Mouse (Mus musculus) left cerebral cortex, adult 2 months (tissue): ENCODE data around the gene Vps52. TPM values are rescaled to one million over a fixed set of nuclear protein-coding genes. Genes with fewer than 3 reads are reported as not detected.

ENCODE experiments used
- DNase-seq, 2 experiments: peaks; one replicate each; pipeline ENCODE4 v3.0.0; 2021 to 2022; ENCODE audit warnings: low spot score in 2 of 2, mixed read lengths in 1 of 2; ENCODE audit errors: extremely low spot score in 1 of 2
- H3K27ac ChIP-seq: fragments of 200-600 bp; 2 replicates; pipeline ENCODE4 v1.8.1; 2022
- H3K4me3 ChIP-seq: fragments of 200-600 bp; 2 replicates; pipeline ENCODE4 v1.8.1; 2022
- CTCF ChIP-seq: fragments of 200-600 bp; IDR thresholded peaks from 2 replicates; pipeline ENCODE4 v1.8.1; 2022; ENCODE audit warnings: antibody characterized with exemption, mild to moderate bottlenecking, moderate library complexity
- intact Hi-C: fragments of 180-260 bp; cut with DNase I; formaldehyde crosslinking; loops from one replicate; pipeline ENCODE4 v1.15.1; 2025
- total RNA-seq, 2 experiments: library from RNA; stranded (reverse); gene quantifications; 2 replicates each; pipeline ENCODE4 v1.2.3; 2021

The Vps52 gene
- total RNA-seq, 2 experiments from 2014 or later, result 74.6 to 82.7 TPM

DNA sequence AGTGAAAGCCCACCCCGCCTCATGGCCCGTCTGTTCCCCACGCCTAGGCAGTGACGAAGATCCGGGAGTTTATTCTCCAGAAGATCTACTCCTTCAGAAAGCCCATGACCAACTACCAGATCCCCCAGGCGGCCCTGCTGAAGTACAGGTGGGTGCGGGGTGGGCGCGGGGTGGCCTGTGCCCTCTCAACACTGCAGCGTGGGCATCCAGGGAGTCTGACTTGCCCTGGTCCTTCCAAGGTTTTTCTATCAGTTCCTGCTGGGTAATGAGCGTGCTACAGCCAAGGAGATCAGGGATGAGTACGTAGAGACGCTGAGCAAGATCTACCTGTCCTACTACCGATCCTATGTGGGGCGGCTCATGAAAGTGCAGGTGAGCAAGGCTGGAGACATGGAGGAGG, 4.3 kb downstream of the Vps52 start:
- intact Hi-C loops, result loop anchor here (1.0 to 2.0 kb wide), 2 partner anchors 61 to 1319 kb away; no protein-coding TSS in a partner anchor
- no peak for TF ChIP-seq CTCF
- peak in 1 of 2 experiments; percentile 8 for DNase-seq

DNA sequence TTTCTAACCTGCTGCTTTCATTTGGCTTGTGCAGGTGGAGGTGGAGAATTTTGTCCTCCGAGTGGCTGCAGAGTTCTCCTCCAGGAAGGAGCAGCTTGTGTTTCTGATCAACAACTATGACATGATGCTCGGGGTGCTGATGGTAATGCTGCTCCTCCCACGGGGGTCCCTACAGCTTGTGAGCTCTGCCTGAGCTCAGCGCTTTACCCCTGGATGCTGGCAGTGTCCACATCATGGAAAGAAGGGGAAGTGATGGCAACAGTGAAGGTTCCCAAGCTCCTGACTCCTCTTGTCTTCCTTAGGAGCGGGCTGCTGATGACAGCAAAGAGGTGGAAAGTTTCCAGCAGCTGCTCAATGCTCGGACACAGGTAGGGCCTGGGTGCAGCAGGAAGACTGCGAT, 7.3 kb downstream of the Vps52 start:
- no peak for DNase-seq
- H3K27ac ChIP-seq, result no peak overlapping the region
- intact Hi-C loops, result no loop called here
- no peak for TF ChIP-seq CTCF
- H3K4me3 ChIP-seq, result no peak overlapping the region

More for the DNA sequence above, 4.3 kb downstream of the Vps52 start:
- Histone ChIP-seq H3K27ac (no peak overlapping the region), H3K4me3 (no peak overlapping the region)

DNA sequence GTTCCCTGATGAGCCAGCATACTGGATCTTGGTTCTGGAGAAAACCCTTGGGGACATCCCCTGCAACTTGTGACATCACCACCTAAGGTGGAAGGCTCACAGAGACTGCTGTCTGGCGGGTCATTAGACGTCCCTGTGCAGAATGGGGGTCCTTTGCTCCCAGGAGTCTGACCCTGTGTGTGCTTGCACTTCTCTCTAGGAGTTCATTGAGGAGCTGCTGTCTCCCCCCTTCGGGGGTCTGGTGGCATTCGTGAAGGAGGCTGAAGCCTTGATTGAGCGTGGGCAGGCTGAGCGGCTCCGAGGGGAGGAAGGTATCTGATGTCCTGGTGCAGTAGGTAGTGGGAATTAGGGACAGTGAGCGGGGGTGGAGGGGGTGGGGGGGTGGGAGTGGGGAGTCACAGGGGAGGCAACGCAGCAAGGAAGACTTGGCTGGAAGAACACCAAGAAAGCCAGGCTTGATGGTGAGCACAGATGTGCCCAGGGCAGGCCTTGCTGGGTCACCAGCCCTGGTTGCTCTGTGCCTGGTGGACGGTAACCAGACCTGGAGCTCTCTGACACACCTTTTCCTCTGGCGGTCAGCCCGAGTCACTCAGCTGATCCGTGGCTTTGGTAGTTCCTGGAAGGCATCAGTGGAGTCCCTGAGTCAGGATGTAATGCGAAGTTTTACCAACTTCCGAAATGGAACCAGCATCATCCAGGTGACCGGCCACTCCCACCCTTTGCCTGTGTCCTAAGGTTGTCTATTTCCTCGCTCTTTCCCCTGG, 9.7 kb downstream of the Vps52 start:
- no peak for TF ChIP-seq CTCF
- intact Hi-C loops, result loop anchor here (5.0 kb wide), 1 partner anchor 37 kb away; the partner anchor contains the start of gene H2-K1
- Histone ChIP-seq H3K4me3 (no peak overlapping the region), H3K27ac (no peak overlapping the region)
- DNase-seq, result peak in 1 of 2 experiments; percentile 12

DNA sequence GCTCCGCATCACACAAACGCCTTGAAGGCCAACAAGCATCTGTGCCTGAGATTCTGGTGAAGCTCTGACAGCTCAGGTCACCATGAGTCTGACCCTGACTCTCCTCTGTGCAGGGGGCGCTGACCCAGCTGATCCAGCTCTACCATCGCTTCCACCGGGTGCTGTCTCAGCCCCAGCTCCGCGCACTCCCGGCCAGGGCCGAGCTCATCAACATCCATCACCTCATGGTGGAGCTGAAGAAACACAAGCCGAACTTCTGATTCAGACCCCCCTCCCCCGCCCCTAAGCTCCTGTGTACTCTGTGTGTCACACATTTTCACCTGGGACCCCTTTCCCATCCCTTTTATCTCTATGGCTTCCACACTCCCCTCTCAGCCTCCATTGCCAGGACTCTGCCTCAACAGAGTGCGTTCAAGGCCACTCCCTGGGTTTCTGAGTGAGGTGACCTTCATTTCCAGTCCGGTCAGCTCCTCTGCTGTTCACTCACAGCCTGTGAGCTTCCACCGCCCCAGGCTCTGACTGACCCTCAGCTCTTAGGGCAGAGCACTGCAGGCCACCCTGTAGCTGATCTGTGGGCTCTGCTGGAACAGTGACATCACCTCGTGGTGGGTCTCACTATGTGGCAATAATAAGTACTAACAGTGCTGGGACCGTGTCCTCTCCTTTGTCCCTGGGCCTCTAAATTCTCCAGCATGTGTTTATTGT, 10.4 kb downstream of the Vps52 start:
- Histone ChIP-seq H3K27ac (no peak overlapping the region), H3K4me3 (no peak overlapping the region)
- peak in 1 of 2 experiments; percentile 10 for DNase-seq
- no peak for TF ChIP-seq CTCF
- intact Hi-C loops, result loop anchor here (5.0 kb wide), 1 partner anchor 36 kb away; the partner anchor contains the start of gene H2-K1

DNA sequence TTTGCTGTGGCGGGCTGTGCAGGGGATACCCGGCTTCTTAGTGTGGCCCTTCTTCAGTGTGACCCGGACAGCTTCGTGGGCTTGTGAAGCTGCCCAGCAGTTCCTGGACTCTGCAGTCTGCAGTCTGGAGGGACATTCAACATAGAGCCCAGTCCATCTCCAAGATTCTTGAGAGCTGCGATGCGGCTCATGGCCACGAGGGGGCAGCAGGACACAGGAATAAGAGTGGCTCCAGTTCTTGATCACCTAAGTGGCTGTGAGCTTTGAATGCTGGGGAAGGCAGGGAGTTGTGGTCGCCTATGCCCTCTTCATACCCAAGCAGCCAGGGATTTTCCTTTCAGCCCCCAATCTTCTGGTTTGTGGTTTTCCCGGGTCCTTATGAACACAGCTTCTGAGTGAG, 12.9 kb downstream of the Vps52 start:
- TF ChIP-seq CTCF, result peak; percentile 74
- peak in 1 of 2 experiments; percentile 68 for DNase-seq
- intact Hi-C loops, result loop anchor here (2.0 to 5.0 kb wide), 2 partner anchors 14 to 34 kb away; partner anchors contain the start of gene H2-K1
- Histone ChIP-seq H3K4me3 (no peak overlapping the region), H3K27ac (no peak overlapping the region)

DNA sequence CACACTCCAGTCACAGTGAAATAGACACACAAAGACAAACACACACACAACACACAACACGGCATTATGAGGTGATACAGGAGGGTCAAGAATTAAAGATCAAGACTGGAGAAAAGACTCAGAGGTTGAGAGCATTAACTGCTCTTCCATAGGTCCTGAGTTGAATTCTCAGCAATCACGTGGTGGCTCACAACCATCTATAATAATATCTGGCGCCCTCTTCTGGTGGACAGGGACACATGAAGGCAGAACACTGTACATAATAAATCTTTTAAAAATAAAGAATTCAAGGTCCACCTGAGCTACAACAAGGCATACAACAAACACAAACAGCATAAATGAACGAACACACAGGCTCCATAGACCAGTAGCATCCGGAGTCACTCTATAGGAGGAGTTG, 13.3 kb downstream of the Vps52 start:
- no peak for TF ChIP-seq CTCF
- Histone ChIP-seq H3K27ac (no peak overlapping the region), H3K4me3 (no peak overlapping the region)
- DNase-seq, result peak in 1 of 2 experiments; percentile 10
- intact Hi-C loops, result loop anchor here (2.0 to 5.0 kb wide), 2 partner anchors 14 to 33 kb away; partner anchors contain the start of gene H2-K1

DNA sequence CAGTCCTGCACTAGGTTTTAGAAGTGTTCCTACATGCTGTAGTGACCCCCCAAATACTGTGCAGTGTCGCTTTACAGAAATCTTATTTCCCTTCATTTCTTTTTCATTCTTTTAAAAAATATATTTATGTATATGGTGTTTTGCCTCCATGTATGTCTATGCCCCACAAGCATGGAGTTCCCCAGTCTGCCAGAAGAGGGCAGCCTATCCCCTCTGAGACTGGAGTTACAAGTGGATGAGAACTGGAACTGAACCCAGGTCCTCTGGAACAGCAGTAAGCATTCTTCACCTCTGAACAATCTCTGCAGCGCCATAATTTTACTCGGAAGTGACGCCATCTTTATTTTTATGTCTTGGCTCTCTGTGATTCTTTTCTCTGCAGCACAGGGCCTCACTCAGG, 13.8 kb downstream of the Vps52 start:
- no peak; the same call in 1 of the 2 replicates for TF ChIP-seq CTCF
- H3K27ac ChIP-seq, result no peak overlapping the region
- no peak for DNase-seq
- no peak overlapping the region for H3K4me3 ChIP-seq
- intact Hi-C loops, result loop anchor here (2.0 to 5.0 kb wide), 2 partner anchors 13 to 33 kb away; partner anchors contain the start of gene H2-K1

DNA sequence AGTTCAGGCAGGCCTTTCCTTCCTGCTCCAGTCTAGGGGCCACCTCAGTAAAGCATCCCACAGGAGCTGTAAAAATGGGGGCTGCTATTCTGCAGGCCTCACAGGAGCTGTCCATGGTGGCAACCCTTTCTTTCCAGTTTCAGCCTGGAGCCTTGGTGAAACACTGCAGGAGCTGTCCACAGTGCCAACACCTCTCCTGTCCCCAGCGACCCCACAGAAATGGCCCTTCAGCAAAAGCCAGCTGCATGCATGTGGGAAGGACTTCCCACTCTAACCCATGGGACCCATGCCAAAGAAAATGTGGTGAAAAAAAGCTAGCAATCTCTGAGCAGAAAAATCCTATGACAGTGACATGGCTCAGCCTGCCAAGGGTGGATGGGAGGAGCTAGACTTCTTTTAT, 17.1 kb downstream of the Vps52 start:
- no peak for DNase-seq
- H3K27ac ChIP-seq, result no peak overlapping the region
- no peak overlapping the region for H3K4me3 ChIP-seq
- TF ChIP-seq CTCF, result no peak
- intact Hi-C loops, result no loop called here

DNA sequence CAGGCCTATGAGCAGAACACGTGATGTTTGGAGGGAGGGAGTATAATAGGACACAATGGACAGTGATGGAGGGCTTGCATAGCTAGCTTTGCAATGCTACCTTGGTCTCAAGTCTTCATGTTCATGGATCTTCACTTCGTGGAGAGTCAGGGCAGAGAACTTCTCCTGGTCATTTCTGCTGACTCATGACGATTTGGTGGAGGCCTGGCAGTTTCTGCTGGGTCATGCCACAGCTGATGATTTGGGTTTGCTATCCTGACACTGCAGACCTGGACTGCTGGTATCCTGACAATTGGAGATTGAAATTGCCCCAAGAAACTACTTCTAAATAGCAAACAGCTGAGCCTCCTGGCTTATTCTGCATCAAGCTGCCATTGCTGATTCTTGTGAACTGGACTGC, 18.0 kb downstream of the Vps52 start:
- intact Hi-C loops, result no loop called here
- Histone ChIP-seq H3K4me3 (no peak overlapping the region), H3K27ac (no peak overlapping the region)
- no peak for DNase-seq
- TF ChIP-seq CTCF, result no peak

DNA sequence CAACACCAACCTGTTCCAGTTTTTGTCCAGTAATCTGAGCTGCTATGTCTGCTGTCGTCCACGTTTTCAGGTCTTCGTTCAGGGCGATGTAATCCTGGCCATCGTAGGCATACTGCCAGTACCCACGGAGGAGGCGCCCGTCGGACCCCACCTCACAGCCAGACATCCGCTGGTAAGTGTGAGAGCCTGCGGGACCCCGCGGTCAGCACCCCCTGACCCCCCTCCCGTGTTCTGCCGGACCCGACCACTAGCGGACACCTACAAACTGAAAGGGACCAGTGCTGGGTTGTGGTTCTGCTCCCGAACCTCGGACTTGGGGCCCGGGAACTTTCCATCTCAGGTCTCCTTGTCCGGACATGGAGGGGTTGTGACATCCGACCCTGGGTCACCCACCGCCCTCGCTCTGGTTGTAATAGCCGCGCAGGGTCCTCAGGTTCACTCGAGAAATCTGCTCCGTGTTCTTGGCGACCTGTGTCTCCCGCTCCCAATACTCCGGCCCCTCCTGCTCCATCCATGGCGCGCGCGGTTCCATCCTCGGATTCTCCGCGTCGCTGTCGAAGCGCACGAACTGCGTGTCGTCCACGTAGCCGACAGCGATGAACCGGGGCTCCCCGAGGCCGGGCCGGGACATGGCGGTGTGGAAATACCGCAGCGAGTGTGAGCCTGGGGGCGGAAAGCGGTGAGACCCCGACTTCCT, 22.4 kb downstream of the Vps52 start:
- no peak for DNase-seq
- TF ChIP-seq CTCF, result no peak
- intact Hi-C loops, result no loop called here
- H3K4me3 ChIP-seq, result peak overlapping the region; percentile 41
- H3K27ac ChIP-seq, result no peak overlapping the region

DNA sequence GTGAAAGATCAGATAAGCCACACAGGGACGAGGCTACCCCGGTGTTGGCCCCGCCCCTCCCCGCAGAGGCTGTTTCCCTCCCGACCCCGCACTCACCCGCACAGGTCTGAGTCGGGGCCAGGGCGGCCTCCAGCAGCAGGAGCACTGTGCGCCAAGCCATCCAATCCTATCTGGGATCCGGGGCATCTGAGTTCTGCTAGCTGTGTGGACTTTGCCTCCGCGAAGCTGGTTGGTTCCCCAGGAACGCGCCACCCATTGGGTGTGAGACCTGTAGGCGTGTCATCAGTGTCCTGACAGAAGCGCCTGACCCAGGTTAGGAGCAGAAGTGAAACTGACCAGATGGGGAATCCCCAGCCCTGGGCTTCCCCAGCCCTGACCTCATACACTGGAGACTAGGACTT, 23.0 kb downstream of the Vps52 start:
- no peak for DNase-seq
- no peak overlapping the region for H3K27ac ChIP-seq
- peak overlapping the region; percentile 41 for H3K4me3 ChIP-seq
- intact Hi-C loops, result no loop called here
- no peak for TF ChIP-seq CTCF
